Mouse (Mus musculus) kidney, embryonic 14.5 days (tissue): ENCODE measurements at regions not wholly inside any gene's neighbourhood (a gene's known extent, or its start where the extent isn't known, plus 50 kb on each side); places are given as distances from the start of the nearest gene placed in this dataset.
A peak's percentile ranks its signal among the peaks of the same experiment; 100 is the strongest.

Source experiments
- ATAC-seq: fragments of 200-750 bp; cut with Nextera tagmentation; 2 replicates; pipeline ENCODE4 v1.8.0; 2017; ENCODE audit warnings: moderate number of reproducible peaks, mild to moderate bottlenecking, moderate TSS enrichment, moderate library complexity; ENCODE audit not compliant: low FRiP score, low TSS enrichment
- H3K27ac ChIP-seq: fragments of 300-500 bp; sonication (generic); 2 replicates; pipeline ENCODE4 v1.5.1; 2014; ENCODE audit warnings: low read depth, mild to moderate bottlenecking, low read length, moderate library complexity, mixed read lengths
- H3K27me3 ChIP-seq: fragments of 300-500 bp; sonication (generic); 2 replicates; pipeline ENCODE4 v1.6.1; 2014; ENCODE audit warnings: mild to moderate bottlenecking, low read length; ENCODE audit not compliant: control insufficient read depth, insufficient read depth
- H3K36me3 ChIP-seq: fragments of 300-500 bp; sonication (generic); 2 replicates; pipeline ENCODE4 v1.6.1; 2014; ENCODE audit warnings: low read length, mixed read lengths; ENCODE audit not compliant: control insufficient read depth, insufficient read depth
- H3K4me1 ChIP-seq: fragments of 300-500 bp; sonication (generic); 2 replicates; pipeline ENCODE4 v1.6.1; 2014; ENCODE audit warnings: low read length, mixed read lengths; ENCODE audit not compliant: control insufficient read depth, insufficient read depth
- H3K4me2 ChIP-seq: fragments of 300-500 bp; sonication (generic); replicated peaks from 2 replicates; pipeline ENCODE4 v1.6.1; 2014; ENCODE audit warnings: low read depth, mild to moderate bottlenecking, low read length
- H3K4me3 ChIP-seq: fragments of 300-500 bp; sonication (generic); 2 replicates; pipeline ENCODE4 v1.5.1; 2014; ENCODE audit warnings: mild to moderate bottlenecking, low read length
- H3K9ac ChIP-seq: fragments of 300-500 bp; sonication (generic); 2 replicates; pipeline ENCODE4 v1.6.1; 2014; ENCODE audit warnings: low read depth, mild to moderate bottlenecking, low read length, moderate library complexity
- H3K9me3 ChIP-seq: fragments of 300-500 bp; sonication (generic); 2 replicates; pipeline ENCODE4 v1.6.1; 2016; ENCODE audit warnings: low read length; ENCODE audit not compliant: control insufficient read depth
- WGBS: fragments of 180-500 bp; shearing (Covaris S2); extraction: QIAGEN DNeasy Blood & Tissue Kit; methylation state at CpG from one replicate; pipeline ENCODE4 v1.1.7; 2014; 5-methylcytosine and 5-hydroxymethylcytosine counted together

- Histone ChIP-seq H3K4me3 (no peak overlapping the region), H3K9ac (no peak overlapping the region), H3K9me3 (no peaks in the 10 kb centered on the region), H3K4me2 (no peak overlapping the region), H3K4me1 (no peaks in the 10 kb centered on the region), H3K36me3 (no peaks in the 10 kb centered on the region), H3K27ac (no peak overlapping the region), H3K27me3 (peaks cover 6% of the 10 kb centered on the region)
- ATAC-seq = no peak
- 88% methylated on average over 10 of the region's 10 CpGs for WGBS
Observed at GRCm38 (mm10) chr1:190383256-190383838, 212.8 kb upstream of the Prox1 start.

DNA sequence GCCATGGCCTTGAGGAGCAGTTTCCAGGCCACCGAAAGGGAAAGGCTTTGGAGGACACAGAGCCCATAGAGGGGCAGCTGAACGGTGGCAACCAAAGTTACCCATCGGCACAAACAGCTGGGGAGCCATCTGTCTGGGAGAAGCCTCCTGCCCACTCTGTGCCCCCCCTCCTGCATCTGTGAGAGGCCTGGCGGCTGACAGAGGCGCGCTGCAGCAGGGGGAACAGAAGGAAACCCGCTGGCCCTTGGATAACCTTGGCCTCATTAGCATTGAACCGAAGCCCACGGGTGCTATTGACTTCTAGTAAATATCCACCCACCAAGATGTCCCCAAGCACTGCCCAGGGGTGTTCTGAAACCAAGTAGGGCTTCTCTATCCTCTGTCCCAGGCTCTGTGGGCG is 209.6 kb upstream of the Prox1 start:
- Histone ChIP-seq H3K4me2 (no peak overlapping the region), H3K27me3 (peaks cover 13% of the 10 kb centered on the region), H3K36me3 (no peaks in the 10 kb centered on the region), H3K4me3 (no peak overlapping the region), H3K9me3 (no peaks in the 10 kb centered on the region), H3K9ac (no peak overlapping the region), H3K4me1 (no peaks in the 10 kb centered on the region), H3K27ac (no peak overlapping the region)
- 40% methylated on average over 10 of the region's 10 CpGs for WGBS
- ATAC-seq = no peak

- peaks cover 11% of the 10 kb centered on the region for H3K27me3 ChIP-seq
- H3K9ac ChIP-seq = no peak overlapping the region
- no peak overlapping the region for H3K4me2 ChIP-seq
- no peaks in the 10 kb centered on the region for H3K4me1 ChIP-seq
- H3K9me3 ChIP-seq = no peaks in the 10 kb centered on the region
- no peak for ATAC-seq
- H3K4me3 ChIP-seq = no peak overlapping the region
- H3K36me3 ChIP-seq = no peaks in the 10 kb centered on the region
- 73% methylated on average over 22 of the region's 22 CpGs for WGBS
- no peak overlapping the region for H3K27ac ChIP-seq
Observed at GRCm38 (mm10) chr1:190375160-190375880, 204.8 kb upstream of the Prox1 start.

DNA sequence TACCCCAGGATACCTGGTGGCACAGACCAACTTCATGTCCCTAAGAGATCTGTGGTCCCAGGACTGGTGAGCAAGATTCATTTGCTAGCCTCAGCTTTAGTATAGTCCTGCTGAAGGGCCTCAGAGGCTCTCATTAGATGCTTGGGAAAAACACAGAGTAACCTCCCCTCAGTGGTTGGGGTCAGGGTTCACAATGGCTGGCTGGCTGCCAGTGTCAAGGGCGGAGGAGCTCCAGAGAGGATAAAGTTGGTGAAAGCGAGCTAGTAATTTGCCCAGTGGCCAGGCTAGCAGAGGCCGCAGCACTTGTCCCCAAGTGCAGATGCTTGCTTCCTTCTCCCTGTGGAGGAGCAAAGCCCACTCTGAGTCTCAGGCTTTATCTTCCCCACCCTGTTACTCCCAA is 203.8 kb upstream of the Prox1 start:
- no peak overlapping the region for H3K4me3 ChIP-seq
- peak; percentile 73; the same call in 1 of the 2 replicates for ATAC-seq
- no peaks in the 10 kb centered on the region for H3K9me3 ChIP-seq
- no peak overlapping the region for H3K27ac ChIP-seq
- no peak overlapping the region for H3K9ac ChIP-seq
- H3K4me2 ChIP-seq = no peak overlapping the region
- 19% methylated on average over 3 of the region's 3 CpGs for WGBS
- H3K4me1 ChIP-seq = no peaks in the 10 kb centered on the region
- H3K27me3 ChIP-seq = peaks cover 7% of the 10 kb centered on the region; the same call in 1 of the 2 replicates
- no peaks in the 10 kb centered on the region for H3K36me3 ChIP-seq

GRCm38 (mm10) chr1:190366631-190367030 is 196.1 kb upstream of the Prox1 start:
- no peaks in the 10 kb centered on the region for H3K36me3 ChIP-seq
- H3K4me3 ChIP-seq = no peak overlapping the region
- ATAC-seq = no peak
- H3K9ac ChIP-seq = no peak overlapping the region
- no peaks in the 10 kb centered on the region for H3K9me3 ChIP-seq
- H3K27ac ChIP-seq = no peak overlapping the region
- H3K27me3 ChIP-seq = no peaks in the 10 kb centered on the region
- WGBS = 50% methylated on average over 8 of the region's 8 CpGs
- H3K4me2 ChIP-seq = no peak overlapping the region
- no peaks in the 10 kb centered on the region for H3K4me1 ChIP-seq

DNA sequence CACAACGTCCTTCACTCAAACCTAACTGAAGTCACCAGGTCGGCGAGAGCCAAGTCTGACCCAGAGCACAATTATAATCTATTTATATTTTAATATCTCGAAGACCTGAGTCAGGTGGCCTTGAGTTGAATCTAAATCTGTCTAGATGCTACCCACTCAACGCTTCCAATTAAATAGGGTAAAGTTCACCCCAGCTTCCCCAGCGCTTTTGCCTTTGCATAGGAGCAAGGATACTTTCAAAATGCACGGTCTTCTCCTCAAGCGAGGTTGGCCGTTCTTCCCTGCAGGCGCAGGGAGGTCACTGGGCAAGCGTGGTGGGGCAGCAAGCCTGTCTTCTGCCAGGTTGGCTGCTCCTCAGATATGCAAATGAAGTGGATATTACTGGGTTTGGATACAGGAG is 194.6 kb upstream of the Prox1 start:
- H3K4me3 ChIP-seq = no peak overlapping the region
- no peak overlapping the region for H3K9ac ChIP-seq
- H3K4me2 ChIP-seq = no peak overlapping the region
- 91% methylated on average over 11 of the region's 11 CpGs for WGBS
- no peaks in the 10 kb centered on the region for H3K4me1 ChIP-seq
- H3K9me3 ChIP-seq = no peaks in the 10 kb centered on the region
- no peak overlapping the region for H3K27ac ChIP-seq
- ATAC-seq = no peak
- no peaks in the 10 kb centered on the region for H3K36me3 ChIP-seq
- no peaks in the 10 kb centered on the region for H3K27me3 ChIP-seq

GRCm38 (mm10) chr1:190360661-190361060 is 190.1 kb upstream of the Prox1 start:
- H3K4me1 ChIP-seq = no peaks in the 10 kb centered on the region
- H3K4me2 ChIP-seq = no peak overlapping the region
- no peak for ATAC-seq
- no peak overlapping the region for H3K27ac ChIP-seq
- 63% methylated on average over 5 of the region's 5 CpGs for WGBS
- H3K9ac ChIP-seq = no peak overlapping the region
- no peaks in the 10 kb centered on the region for H3K9me3 ChIP-seq
- no peak overlapping the region for H3K4me3 ChIP-seq
- H3K36me3 ChIP-seq = no peaks in the 10 kb centered on the region
- no peaks in the 10 kb centered on the region for H3K27me3 ChIP-seq

DNA sequence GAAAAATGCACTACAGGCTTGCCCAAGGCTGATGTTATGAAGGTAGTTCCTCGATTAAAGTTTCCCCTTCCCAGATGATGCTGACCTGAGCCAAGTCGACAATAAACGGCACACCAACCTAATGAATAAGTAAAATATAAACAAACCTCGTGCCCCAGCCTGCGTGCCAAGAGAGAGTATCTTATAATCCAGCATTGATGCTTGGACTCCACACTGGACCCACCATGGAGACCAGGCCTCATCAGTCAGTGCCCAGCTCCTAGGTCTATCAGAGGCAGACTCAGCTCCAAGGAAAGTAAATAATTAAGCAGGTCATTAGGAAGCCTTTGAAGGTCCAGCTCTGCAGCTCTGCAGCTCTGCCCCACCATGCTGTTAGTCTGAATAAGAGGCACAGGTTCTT is 187.3 kb upstream of the Prox1 start:
- H3K4me1 ChIP-seq = no peaks in the 10 kb centered on the region

DNA sequence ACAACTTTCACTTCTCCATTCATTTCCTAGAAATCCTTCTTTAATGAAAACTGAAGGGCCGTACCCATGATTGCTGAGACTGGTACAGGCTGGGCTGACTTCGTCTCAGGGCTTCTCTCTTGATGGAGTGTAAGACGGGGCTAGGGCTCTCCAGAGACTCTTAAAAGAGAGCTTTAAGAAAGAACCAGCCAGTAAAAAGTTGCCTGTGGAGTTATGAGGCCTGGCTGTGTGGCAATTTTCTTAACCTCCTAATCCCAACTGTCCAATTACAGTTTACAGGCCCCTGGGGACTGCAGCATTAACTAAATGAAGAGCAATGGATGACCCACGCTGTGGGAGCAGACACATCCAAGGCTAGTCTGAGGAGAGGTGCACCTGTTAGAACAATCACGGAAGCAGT is 177.1 kb upstream of the Prox1 start:
- H3K27ac ChIP-seq = no peak overlapping the region
- no peak overlapping the region for H3K9ac ChIP-seq
- ATAC-seq = no peak
- H3K9me3 ChIP-seq = no peaks in the 10 kb centered on the region
- no peaks in the 10 kb centered on the region for H3K4me1 ChIP-seq
- no peaks in the 10 kb centered on the region for H3K36me3 ChIP-seq
- H3K4me3 ChIP-seq = no peak overlapping the region
- no peak overlapping the region for H3K4me2 ChIP-seq
- no peaks in the 10 kb centered on the region; the same call in 1 of the 2 replicates for H3K27me3 ChIP-seq
- 54% methylated on average over 5 of the region's 5 CpGs for WGBS

More for the DNA sequence above, 187.3 kb upstream of the Prox1 start:
- WGBS = 82% methylated on average over 5 of the region's 5 CpGs
- Histone ChIP-seq H3K4me3 (no peak overlapping the region), H3K9ac (no peak overlapping the region), H3K27ac (no peak overlapping the region), H3K27me3 (no peaks in the 10 kb centered on the region), H3K36me3 (no peaks in the 10 kb centered on the region), H3K4me2 (no peak overlapping the region), H3K9me3 (no peaks in the 10 kb centered on the region)
- no peak for ATAC-seq
